Mouse (Mus musculus) C2C12 (cell line): Measurements from ENCODE around the gene Ywhab. TPM values are rescaled to one million over a fixed set of nuclear protein-coding genes. Genes with fewer than 3 reads are reported as not detected.

ENCODE experiments used
- H3K27me3 ChIP-seq: one replicate; pipeline ENCODE4 v1.6.1; 2011; ENCODE audit not compliant: control insufficient read depth, insufficient read depth, insufficient read length
- H3K36me3 ChIP-seq: one replicate; pipeline ENCODE4 v1.6.1; 2011; ENCODE audit not compliant: control insufficient read depth, insufficient read depth
- H3K4me3 ChIP-seq: one replicate; pipeline ENCODE4 v1.5.1; 2011; ENCODE audit warnings: mild to moderate bottlenecking, control low read depth; ENCODE audit not compliant: poor library complexity, insufficient read depth, severe bottlenecking
- H3K79me2 ChIP-seq: one replicate; pipeline ENCODE4 v1.6.1; 2011; ENCODE audit not compliant: control insufficient read depth, insufficient read depth
- H3K79me3 ChIP-seq: one replicate; pipeline ENCODE4 v1.6.1; 2011; ENCODE audit warnings: low read depth, control low read depth
- H3ac ChIP-seq: one replicate; pipeline ENCODE3; 2011; ENCODE audit warnings: low read depth; ENCODE audit not compliant: control insufficient read depth, insufficient read length
- CEBPB ChIP-seq: IDR thresholded peaks from one replicate; pipeline ENCODE4 v1.6.1; 2011; ENCODE audit warnings: low read depth, mild to moderate bottlenecking, control low read depth, moderate library complexity
- CTCF ChIP-seq: IDR thresholded peaks from one replicate; pipeline ENCODE4 v1.5.1; 2011; ENCODE audit not compliant: control insufficient read depth, insufficient read depth, insufficient read length
- FOSL1 ChIP-seq: IDR thresholded peaks from one replicate; pipeline ENCODE4 v1.8.0; 2011; ENCODE audit warnings: mild to moderate bottlenecking, low read length; ENCODE audit not compliant: poor library complexity, insufficient read depth, severe bottlenecking
- MAX ChIP-seq: IDR thresholded peaks from one replicate; pipeline ENCODE4 v1.6.1; 2011; ENCODE audit warnings: mild to moderate bottlenecking, control low read depth
- MYOD1 ChIP-seq: IDR thresholded peaks from one replicate; pipeline ENCODE4 v1.6.1; 2011; ENCODE audit warnings: low read depth; ENCODE audit not compliant: control insufficient read depth, insufficient read length
- MYOG ChIP-seq: IDR thresholded peaks from one replicate; pipeline ENCODE4 v1.6.1; 2011; ENCODE audit not compliant: control insufficient read depth, insufficient read length; ENCODE audit errors: extremely low read depth
- USF1 ChIP-seq: IDR thresholded peaks from one replicate; pipeline ENCODE4 v1.6.1; 2011; ENCODE audit warnings: low read depth, mild to moderate bottlenecking, control low read depth, moderate library complexity
- polyA plus RNA-seq: library from polyadenylated mRNA; unstranded; fragments of >200 nt; fragmentation: generic; extraction: Trizol; gene quantifications from one replicate; pipeline ENCODE4 v1.2.1, GENCODE M21; 2012; ENCODE audit warnings: missing spikeins

The Ywhab gene
- polyA plus RNA-seq, 1 experiment: 114 TPM

DNA sequence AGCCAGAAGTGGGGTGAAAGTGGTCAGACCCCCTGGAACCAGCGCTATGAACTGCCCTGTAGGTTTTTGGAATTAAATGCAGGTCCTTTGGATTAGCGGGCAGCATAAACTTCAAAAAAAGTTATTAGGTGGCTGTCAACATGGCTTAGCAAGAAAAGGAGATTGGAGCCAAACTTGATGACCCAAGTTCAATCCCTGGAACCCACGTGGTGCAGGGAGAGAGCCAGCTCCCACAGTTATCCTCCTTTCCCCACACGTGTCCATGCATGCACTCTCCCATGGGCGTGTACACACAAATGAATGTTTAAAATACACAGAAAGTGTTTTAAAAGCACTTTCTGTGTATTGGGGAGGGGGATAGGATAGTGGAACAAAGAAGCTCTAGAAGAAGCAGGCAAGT is 15.7 kb downstream of the Ywhab start:
- H3K27me3 ChIP-seq: no peaks in the 10 kb centered on the region
- peaks cover 67% of the 10 kb centered on the region for H3K79me3 ChIP-seq
- H3K79me2 ChIP-seq: peaks cover 86% of the 10 kb centered on the region
- no peak overlapping the region for H3K4me3 ChIP-seq
- H3ac ChIP-seq: no peak overlapping the region
- peaks cover 57% of the 10 kb centered on the region for H3K36me3 ChIP-seq
- TF ChIP-seq MYOD1: no peak
- no peak for TF ChIP-seq FOSL1
- no peak for TF ChIP-seq USF1

DNA sequence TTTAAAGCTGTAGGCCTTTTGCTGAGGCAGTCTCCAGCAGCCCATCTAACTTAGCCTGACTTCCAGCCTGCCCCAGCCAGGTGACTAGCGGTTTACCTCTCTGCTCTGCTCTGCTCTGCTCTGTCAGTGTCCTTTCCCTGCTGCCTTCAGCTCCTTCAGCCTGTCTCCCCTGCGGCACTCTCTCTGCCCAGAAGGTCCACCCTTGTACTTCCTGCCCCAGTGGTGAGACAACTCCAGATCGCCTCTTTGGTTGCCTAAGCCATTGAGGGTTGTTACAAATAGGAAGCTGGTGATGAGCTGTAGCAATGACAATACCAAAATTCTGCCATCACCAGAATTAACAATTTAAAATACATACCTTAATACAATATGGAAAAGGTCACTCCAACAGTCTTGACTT is 16.2 kb downstream of the Ywhab start:
- no peak for TF ChIP-seq CEBPB
- TF ChIP-seq MYOD1: no peak
- TF ChIP-seq USF1: no peak
- TF ChIP-seq MAX: no peak
- no peak for TF ChIP-seq MYOG
- TF ChIP-seq CTCF: no peak
- TF ChIP-seq FOSL1: no peak
- no peak overlapping the region for H3ac ChIP-seq
- H3K79me2 ChIP-seq: peaks cover 81% of the 10 kb centered on the region
- peaks cover 63% of the 10 kb centered on the region for H3K79me3 ChIP-seq
- peaks cover 61% of the 10 kb centered on the region for H3K36me3 ChIP-seq
- no peaks in the 10 kb centered on the region for H3K27me3 ChIP-seq
- H3K4me3 ChIP-seq: no peak overlapping the region

DNA sequence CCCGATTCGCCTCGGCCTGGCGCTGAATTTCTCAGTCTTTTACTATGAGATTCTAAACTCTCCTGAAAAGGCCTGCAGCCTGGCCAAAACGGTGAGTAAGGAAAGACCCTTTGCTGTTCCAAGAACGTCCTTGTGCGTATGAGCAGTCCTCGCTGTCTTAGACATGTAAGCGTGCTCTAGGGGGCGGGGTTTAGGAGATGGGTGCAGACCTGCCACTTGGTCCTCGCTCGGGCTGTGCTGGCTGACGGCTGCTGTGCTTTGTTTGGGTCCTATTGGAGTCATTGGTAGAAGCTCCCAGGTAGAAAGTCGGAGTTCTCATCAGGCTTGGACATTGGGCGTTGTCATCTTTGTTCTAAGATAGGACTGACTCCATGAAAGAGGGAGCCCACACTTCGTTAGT is 20.5 kb downstream of the Ywhab start:
- peaks cover 92% of the 10 kb centered on the region for H3K36me3 ChIP-seq
- H3K79me2 ChIP-seq: peaks cover 38% of the 10 kb centered on the region
- no peak overlapping the region for H3ac ChIP-seq
- H3K4me3 ChIP-seq: no peak overlapping the region
- no peaks in the 10 kb centered on the region for H3K27me3 ChIP-seq
- TF ChIP-seq MYOD1: no peak
- TF ChIP-seq CEBPB: no peak
- no peak for TF ChIP-seq MYOG
- no peak for TF ChIP-seq FOSL1
- no peak for TF ChIP-seq CTCF
- TF ChIP-seq USF1: no peak
- TF ChIP-seq MAX: no peak
- peaks cover 20% of the 10 kb centered on the region for H3K79me3 ChIP-seq

DNA sequence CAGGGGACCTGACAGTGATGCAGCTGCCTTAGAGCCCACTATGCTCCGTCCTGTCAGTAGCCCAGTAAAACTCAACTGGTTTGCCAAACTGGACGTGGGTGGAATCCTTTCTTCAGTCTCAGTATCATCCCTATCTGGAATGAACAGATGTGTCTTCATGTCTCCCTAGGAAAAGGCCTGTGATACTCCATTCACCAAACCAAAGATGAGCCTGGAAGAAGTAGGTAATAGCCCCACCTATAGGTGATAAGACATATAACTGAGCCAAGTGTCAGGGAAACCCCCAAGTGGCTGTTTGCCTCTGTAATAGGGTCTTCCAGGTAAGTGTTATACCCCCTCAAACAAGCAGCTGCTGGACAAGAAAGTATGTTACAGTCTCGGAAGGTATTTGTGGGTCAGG is 24.1 kb downstream of the Ywhab start:
- Histone ChIP-seq H3K36me3 (peaks cover 56% of the 10 kb centered on the region), H3ac (no peak overlapping the region), H3K79me2 (peaks cover 2% of the 10 kb centered on the region), H3K4me3 (no peak overlapping the region), H3K79me3 (peaks cover 2% of the 10 kb centered on the region), H3K27me3 (no peaks in the 10 kb centered on the region)
- TF ChIP-seq CTCF: no peak
- no peak for TF ChIP-seq MAX
- TF ChIP-seq MYOG: no peak
- TF ChIP-seq USF1: no peak
- TF ChIP-seq MYOD1: no peak
- no peak for TF ChIP-seq FOSL1
- no peak for TF ChIP-seq CEBPB

DNA sequence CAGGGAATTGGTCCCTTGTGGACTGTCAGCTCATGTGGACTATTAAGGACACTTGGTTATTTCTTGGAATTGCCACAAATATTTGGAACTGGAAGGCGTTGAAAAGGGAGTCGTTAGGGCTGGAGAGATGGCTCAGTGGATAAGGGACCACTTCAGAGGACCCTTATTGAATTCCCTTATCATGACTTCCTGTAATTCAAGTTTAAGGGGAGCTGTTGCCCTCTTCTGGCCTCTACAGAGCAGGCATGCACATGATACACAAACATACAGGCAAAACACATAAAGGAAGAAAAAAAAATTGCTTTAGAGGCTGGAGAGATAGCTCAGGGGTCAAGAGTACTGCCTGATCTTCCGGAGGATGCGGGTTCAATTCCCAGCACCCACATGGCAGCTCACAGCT is 25.2 kb downstream of the Ywhab start:
- Histone ChIP-seq H3K79me3 (peaks cover 1% of the 10 kb centered on the region), H3K36me3 (peaks cover 46% of the 10 kb centered on the region), H3ac (no peak overlapping the region), H3K79me2 (no peaks in the 10 kb centered on the region), H3K27me3 (no peaks in the 10 kb centered on the region), H3K4me3 (no peak overlapping the region)
- no peak for TF ChIP-seq USF1
- no peak for TF ChIP-seq CEBPB
- no peak for TF ChIP-seq MAX
- TF ChIP-seq CTCF: no peak
- TF ChIP-seq MYOD1: no peak
- no peak for TF ChIP-seq FOSL1
- no peak for TF ChIP-seq MYOG

DNA sequence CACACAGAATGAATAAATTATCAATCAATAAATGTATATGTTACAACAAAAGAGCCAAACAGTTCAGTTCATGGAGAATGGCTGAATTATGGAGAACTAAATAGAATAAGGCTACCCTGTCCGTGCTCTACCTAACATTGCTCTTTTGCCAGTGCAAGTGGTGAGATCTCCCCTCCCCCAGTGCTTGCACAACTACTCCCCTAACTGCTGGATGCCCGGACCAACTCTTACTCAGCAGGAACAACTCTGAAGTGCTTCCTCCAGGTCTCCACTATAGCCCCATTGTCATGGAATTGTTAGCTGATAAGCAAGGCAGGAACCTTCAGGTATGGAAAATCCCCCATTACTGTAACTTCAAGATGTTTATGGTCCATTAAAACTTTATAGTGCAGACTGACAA is 27.3 kb downstream of the Ywhab start:
- peaks cover 24% of the 10 kb centered on the region for H3K36me3 ChIP-seq
- no peaks in the 10 kb centered on the region for H3K79me3 ChIP-seq
- no peak overlapping the region for H3ac ChIP-seq
- no peak for TF ChIP-seq CEBPB
- no peak for TF ChIP-seq MYOD1
- no peak for TF ChIP-seq CTCF
- no peak for TF ChIP-seq FOSL1
- TF ChIP-seq MYOG: no peak
- no peak for TF ChIP-seq MAX
- TF ChIP-seq USF1: no peak
- H3K4me3 ChIP-seq: no peak overlapping the region
- no peaks in the 10 kb centered on the region for H3K27me3 ChIP-seq
- no peaks in the 10 kb centered on the region for H3K79me2 ChIP-seq
